Mouse (Mus musculus) spleen, adult 2 months (tissue): ENCODE measurements around the gene Eif2ak3. TPM values are rescaled to one million over a fixed set of nuclear protein-coding genes. Genes with fewer than 3 reads are reported as not detected.

Experiments
- DNase-seq, 2 experiments: peaks; one replicate each; pipeline versions ENCODE4 v3.0.0 to v3.0.0-alpha.2; 2012 to 2021; ENCODE audit warnings: low spot score in 2 of 2, low read depth in 1 of 2
- H3K27ac ChIP-seq: fragments of 200-500 bp; 2 replicates; pipeline ENCODE4 v1.5.1; 2012; ENCODE audit warnings: low read length, inconsistent platforms; ENCODE audit not compliant: insufficient read depth
- H3K27me3 ChIP-seq: fragments of 200-500 bp; 2 replicates; pipeline ENCODE4 v1.6.1; 2012; ENCODE audit warnings: mild to moderate bottlenecking, moderate library complexity, low read length, inconsistent platforms; ENCODE audit not compliant: control insufficient read depth, insufficient read depth
- H3K36me3 ChIP-seq: fragments of 200-500 bp; 2 replicates; pipeline ENCODE4 v1.6.1; 2012; ENCODE audit warnings: mild to moderate bottlenecking, low read length, inconsistent platforms; ENCODE audit not compliant: control insufficient read depth, insufficient read depth
- H3K4me1 ChIP-seq: fragments of 200-500 bp; 2 replicates; pipeline ENCODE4 v1.6.1; 2011; ENCODE audit warnings: inconsistent platforms; ENCODE audit not compliant: control insufficient read depth, insufficient read depth, insufficient read length
- H3K4me3 ChIP-seq: fragments of 200-500 bp; 2 replicates; pipeline ENCODE4 v1.5.1; 2011; ENCODE audit warnings: mild to moderate bottlenecking, inconsistent platforms; ENCODE audit not compliant: insufficient read depth, insufficient read length; ENCODE audit errors: extremely low read depth
- CTCF ChIP-seq: fragments of 200-500 bp; IDR thresholded peaks from 2 replicates; pipeline ENCODE4 v1.5.1; 2011; ENCODE audit warnings: mild to moderate bottlenecking, inconsistent platforms; ENCODE audit not compliant: insufficient read depth, insufficient read length, insufficient replicate concordance; ENCODE audit errors: extremely low read depth
- POLR2A ChIP-seq: fragments of 200-500 bp; IDR thresholded peaks from 2 replicates; pipeline ENCODE4 v1.6.1; 2011; ENCODE audit warnings: low read depth, low read length, inconsistent platforms
- WGBS: fragments of 180-500 bp; shearing (Covaris S2); methylation state at CpG from one replicate; pipeline ENCODE4 v1.1.7; 2018; 5-methylcytosine and 5-hydroxymethylcytosine counted together
- polyA plus RNA-seq: library from polyadenylated mRNA; depleted of rRNA; stranded (reverse); fragments of >200 nt; gene quantifications from 2 replicates; pipeline ENCODE4 v1.2.3, GENCODE M21; 2012

Gene Eif2ak3
- polyA plus RNA-seq, 1 experiment: 15.7 TPM

DNA sequence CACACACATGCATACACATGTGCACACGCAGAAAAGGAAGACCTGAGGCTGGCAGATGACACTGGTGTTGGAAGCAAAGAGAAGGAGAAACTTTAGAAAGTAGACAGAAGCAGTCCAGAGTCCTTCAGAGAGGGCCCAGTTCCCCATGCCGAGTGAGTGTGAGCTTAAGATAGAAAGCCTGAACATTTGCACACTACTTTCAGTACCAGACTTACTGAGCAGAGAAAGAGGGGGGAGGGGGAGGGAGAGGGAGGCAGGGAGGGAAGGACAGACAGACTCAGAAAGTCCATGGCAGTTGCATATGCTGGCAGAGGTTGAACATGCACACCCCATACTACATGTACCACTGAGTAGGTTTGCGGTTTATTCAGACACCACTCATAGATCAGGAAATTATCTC, 13.8 kb upstream of the Eif2ak3 start:
- 45% methylated on average over 3 of the region's 3 CpGs for WGBS
- no peak overlapping the region for H3K27ac ChIP-seq
- H3K36me3 ChIP-seq: no peaks in the 10 kb centered on the region
- DNase-seq: no peak
- H3K4me3 ChIP-seq: no peak overlapping the region
- no peaks in the 10 kb centered on the region for H3K27me3 ChIP-seq
- peaks cover 10% of the 10 kb centered on the region; the same call in 1 of the 2 replicates for H3K4me1 ChIP-seq
- no peak for TF ChIP-seq POLR2A
- no peak for TF ChIP-seq CTCF

DNA sequence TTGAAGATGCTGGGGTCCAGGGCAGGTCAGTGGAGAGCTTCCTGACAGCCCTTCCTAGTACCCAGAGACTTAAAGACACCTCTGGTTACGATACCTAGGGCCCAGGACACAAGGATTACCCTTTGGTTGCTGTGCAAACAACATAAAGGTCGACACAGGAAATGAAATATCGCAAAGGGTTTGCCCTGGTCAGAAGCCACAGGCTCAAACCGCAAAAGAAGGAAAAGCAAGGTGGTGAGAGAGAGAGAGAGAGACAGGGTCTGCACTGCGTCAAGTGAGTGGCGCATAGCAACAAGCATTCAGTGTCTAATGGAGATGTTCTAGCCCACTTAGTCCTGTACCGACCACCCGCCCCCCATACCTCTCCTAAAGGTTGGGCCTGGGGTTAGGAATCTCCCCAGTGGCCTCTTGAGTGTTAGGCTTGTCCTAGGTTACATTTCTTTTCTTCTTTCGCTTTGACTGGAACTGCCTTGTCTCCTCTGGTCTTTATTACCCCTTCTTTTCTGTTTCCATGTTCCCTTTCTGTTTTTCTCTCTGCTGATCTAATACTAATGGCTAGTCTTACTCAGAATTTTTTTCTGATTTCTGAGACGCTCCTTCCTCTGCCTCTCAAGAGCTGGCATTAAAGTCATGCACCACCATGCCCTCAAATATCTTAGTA, 13.0 kb upstream of the Eif2ak3 start:
- no peaks in the 10 kb centered on the region for H3K27me3 ChIP-seq
- DNase-seq: no peak
- no peak overlapping the region for H3K27ac ChIP-seq
- no peak overlapping the region for H3K4me3 ChIP-seq
- no peak for TF ChIP-seq CTCF
- TF ChIP-seq POLR2A: no peak
- whole genome bisulfite sequencing: 43% methylated on average over 10 of the region's 10 CpGs
- no peaks in the 10 kb centered on the region for H3K36me3 ChIP-seq
- H3K4me1 ChIP-seq: peaks cover 10% of the 10 kb centered on the region; the same call in 1 of the 2 replicates

GRCm38 (mm10) chr6:70837297-70837696, 7.0 kb upstream of the Eif2ak3 start:
- Histone ChIP-seq H3K4me3 (no peak overlapping the region), H3K27me3 (no peaks in the 10 kb centered on the region), H3K4me1 (no peaks in the 10 kb centered on the region), H3K27ac (no peak overlapping the region), H3K36me3 (no peaks in the 10 kb centered on the region)
- TF ChIP-seq POLR2A (no peak), CTCF (no peak)
- no peak for DNase-seq
- 51% methylated on average over 2 of the region's 2 CpGs for WGBS

DNA sequence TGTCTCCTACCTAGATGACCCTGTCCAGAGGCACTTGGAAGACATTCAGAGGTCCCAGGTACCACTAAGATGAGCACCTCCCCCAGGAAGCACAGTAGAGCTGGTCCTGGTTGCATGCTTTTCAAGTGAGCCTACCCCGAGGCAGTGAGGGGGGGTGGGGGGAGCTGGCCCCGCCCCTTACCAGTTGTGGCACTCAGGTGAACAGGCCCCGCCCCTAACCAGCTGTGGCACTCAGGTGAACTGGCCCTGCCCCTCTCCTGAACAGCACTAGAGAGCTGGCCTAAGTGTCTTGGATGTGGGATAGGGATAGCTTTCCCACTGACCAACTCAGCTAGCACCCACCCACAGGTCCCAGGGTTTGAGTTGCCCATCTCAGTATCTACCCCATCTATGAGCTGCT, 5.8 kb upstream of the Eif2ak3 start:
- H3K27me3 ChIP-seq: no peaks in the 10 kb centered on the region
- H3K36me3 ChIP-seq: no peaks in the 10 kb centered on the region
- 0 out of 2 replicates have a peak, but pooled peaks cover 2% of the 10 kb centered on the region for H3K4me1 ChIP-seq
- WGBS: 66% methylated on average over 3 of the region's 3 CpGs
- H3K27ac ChIP-seq: no peak overlapping the region
- TF ChIP-seq CTCF (no peak), POLR2A (no peak)
- no peak overlapping the region for H3K4me3 ChIP-seq
- no peak for DNase-seq

GRCm38 (mm10) chr6:70840281-70840680, 4.0 kb upstream of the Eif2ak3 start:
- Histone ChIP-seq H3K4me1 (0 out of 2 replicates have a peak, but pooled peaks cover 2% of the 10 kb centered on the region), H3K4me3 (no peak overlapping the region), H3K27me3 (no peaks in the 10 kb centered on the region), H3K27ac (no peak overlapping the region), H3K36me3 (no peaks in the 10 kb centered on the region)
- WGBS: 70% methylated on average over 5 of the region's 5 CpGs
- no peak for TF ChIP-seq POLR2A
- TF ChIP-seq CTCF: no peak
- no peak for DNase-seq

GRCm38 (mm10) chr6:70842991-70843390, 1.3 kb upstream of the Eif2ak3 start:
- Histone ChIP-seq H3K27me3 (no peaks in the 10 kb centered on the region), H3K36me3 (no peaks in the 10 kb centered on the region), H3K4me3 (no peak overlapping the region), H3K27ac (peak overlapping the region; percentile 30; the same call in 1 of the 2 replicates), H3K4me1 (peaks cover 9% of the 10 kb centered on the region)
- DNase-seq: no peak
- WGBS: 72% methylated on average over 5 of the region's 5 CpGs
- TF ChIP-seq POLR2A (no peak), CTCF (no peak)

- H3K27ac ChIP-seq: peak overlapping the region; percentile 93
- peaks cover 9% of the 10 kb centered on the region for H3K4me1 ChIP-seq
- DNase-seq: peak in 1 of 2 experiments; percentile 60
- under 1% methylated on average over 38 of the region's 38 CpGs for WGBS
- H3K36me3 ChIP-seq: no peaks in the 10 kb centered on the region; the same call in 1 of the 2 replicates
- TF ChIP-seq CTCF (no peak), POLR2A (no peak; the same call in 1 of the 2 replicates)
- no peaks in the 10 kb centered on the region for H3K27me3 ChIP-seq
- H3K4me3 ChIP-seq: peak overlapping the region; percentile 77
Measured at GRCm38 (mm10) chr6:70844896-70845646, 756 bp downstream of the Eif2ak3 start.
